Mouse (Mus musculus) myocyte (in vitro differentiated cells): ENCODE results near the gene Agfg2. TPM values are rescaled to one million over a fixed set of nuclear protein-coding genes. Genes with fewer than 3 reads are reported as not detected.

Experiments used
- H3K27me3 ChIP-seq: one replicate; pipeline ENCODE4 v1.6.1; 2011; ENCODE audit not compliant: control insufficient read depth, insufficient read depth, insufficient read length
- H3K36me3 ChIP-seq: one replicate; pipeline ENCODE4 v1.6.1; 2011; ENCODE audit not compliant: control insufficient read depth, insufficient read depth
- H3K4me2 ChIP-seq: one replicate; pipeline ENCODE4 v1.6.1; 2011; ENCODE audit warnings: low read depth, control low read depth
- H3K4me3 ChIP-seq: one replicate; pipeline ENCODE4 v1.5.1; 2011; ENCODE audit warnings: mild to moderate bottlenecking, control low read depth, moderate library complexity
- H3K79me2 ChIP-seq: one replicate; pipeline ENCODE4 v1.6.1; 2011; ENCODE audit not compliant: control insufficient read depth, insufficient read depth
- H3ac ChIP-seq: one replicate; pipeline ENCODE4 v1.6.1; 2011; ENCODE audit not compliant: control insufficient read depth, insufficient read length
- CEBPB ChIP-seq: IDR thresholded peaks from 2 replicates; pipeline ENCODE4 v1.6.1; 2011; ENCODE audit warnings: mild to moderate bottlenecking, moderate library complexity; ENCODE audit not compliant: poor library complexity, insufficient read depth, severe bottlenecking
- E2F4 ChIP-seq: IDR thresholded peaks from one replicate; pipeline ENCODE4 v1.6.1; 2011; ENCODE audit warnings: mild to moderate bottlenecking, control low read depth, moderate library complexity; ENCODE audit not compliant: insufficient read depth
- MAX ChIP-seq: IDR thresholded peaks from one replicate; pipeline ENCODE4 v1.6.1; 2011; ENCODE audit warnings: low read depth, mild to moderate bottlenecking, control low read depth
- MYOD1 ChIP-seq, 3 experiments: IDR thresholded peaks; one replicate each; pipeline ENCODE4 v1.6.1; 2011; ENCODE audit warnings: control low read depth in 2 of 3, low read depth in 2 of 3, mild to moderate bottlenecking in 2 of 3, moderate library complexity in 1 of 3; ENCODE audit not compliant: insufficient read length in 2 of 3, control insufficient read depth in 1 of 3
- MYOG ChIP-seq, 3 experiments: IDR thresholded peaks; one replicate each; pipeline ENCODE4 v1.6.1; 2011; ENCODE audit warnings: control low read depth in 2 of 3, low read depth in 2 of 3, mild to moderate bottlenecking in 2 of 3; ENCODE audit not compliant: insufficient read length in 2 of 3, control insufficient read depth in 1 of 3, insufficient read depth in 1 of 3
- POLR2A ChIP-seq: IDR thresholded peaks from one replicate; pipeline ENCODE4 v1.6.1; 2011; ENCODE audit warnings: low read depth, mild to moderate bottlenecking, control low read depth, moderate library complexity; ENCODE audit not compliant: insufficient read length
- POLR2AphosphoS2 ChIP-seq: IDR thresholded peaks from one replicate; pipeline ENCODE4 v1.6.1; 2011; ENCODE audit warnings: low read depth, control low read depth; ENCODE audit not compliant: insufficient read length
- REST ChIP-seq: IDR thresholded peaks from one replicate; pipeline ENCODE4 v1.6.1; 2011; ENCODE audit warnings: mild to moderate bottlenecking, control low read depth, moderate library complexity; ENCODE audit not compliant: insufficient read depth, insufficient read length
- SRF ChIP-seq: IDR thresholded peaks from one replicate; pipeline ENCODE4 v1.6.1; 2011; ENCODE audit warnings: low read depth; ENCODE audit not compliant: control insufficient read depth, insufficient read length
- TCF12 ChIP-seq: IDR thresholded peaks from one replicate; pipeline ENCODE4 v1.6.1; 2011; ENCODE audit warnings: mild to moderate bottlenecking, control low read depth; ENCODE audit not compliant: poor library complexity, insufficient read depth, severe bottlenecking
- TCF3 ChIP-seq: IDR thresholded peaks from one replicate; pipeline ENCODE4 v1.6.1; 2011; ENCODE audit warnings: low read depth, control low read depth; ENCODE audit not compliant: insufficient read length
- USF1 ChIP-seq: IDR thresholded peaks from one replicate; pipeline ENCODE4 v1.6.1; 2011; ENCODE audit warnings: low read depth, mild to moderate bottlenecking, control low read depth, moderate library complexity
- polyA plus RNA-seq: library from polyadenylated mRNA; unstranded; fragments of >200 nt; fragmentation: generic; extraction: Trizol; gene quantifications from one replicate; pipeline ENCODE4 v1.2.1, GENCODE M21; 2012; ENCODE audit warnings: missing spikeins

The Agfg2 gene
- polyA plus RNA-seq, 1 experiment: 8.7 TPM

GRCm38 (mm10) chr5:137649251-137649650 is 35.3 kb downstream of the Agfg2 start:
- TF ChIP-seq CEBPB (no peak), MYOG (IDR thresholded peaks at IDR 0.05; ENCODE audit: control insufficient read depth in 1 of 3, insufficient read depth in 1 of 3, insufficient read length in 2 of 3, low read depth in 2 of 3) (no peak)
- Histone ChIP-seq H3ac (no peak overlapping the region), H3K4me2 (no peak overlapping the region), H3K4me3 (no peak overlapping the region), H3K79me2 (no peaks in the 10 kb centered on the region), H3K36me3 (no peaks in the 10 kb centered on the region), H3K27me3 (no peaks in the 10 kb centered on the region)

- Histone ChIP-seq H3K4me2 (no peak overlapping the region), H3K36me3 (no peaks in the 10 kb centered on the region), H3K79me2 (no peaks in the 10 kb centered on the region), H3ac (no peak overlapping the region), H3K4me3 (no peak overlapping the region), H3K27me3 (no peaks in the 10 kb centered on the region)
- TF ChIP-seq TCF3 (no peak), SRF (no peak), MAX (no peak), TCF12 (no peak), MYOG (IDR thresholded peaks at IDR 0.05; ENCODE audit: control insufficient read depth in 1 of 3, insufficient read depth in 1 of 3, insufficient read length in 2 of 3, low read depth in 2 of 3) (no peak), REST (no peak)
Observed at GRCm38 (mm10) chr5:137647827-137648601, 36.5 kb downstream of the Agfg2 start.

- no peaks in the 10 kb centered on the region for H3K79me2 ChIP-seq
- TF ChIP-seq MYOD1 (IDR thresholded peaks at IDR 0.05; ENCODE audit: control insufficient read depth in 1 of 3, insufficient read length in 2 of 3, low read depth in 2 of 3) (no peak), TCF12 (no peak)
- H3K4me3 ChIP-seq: no peak within 1 kb of the TSS
- no peak within 1 kb of the TSS for H3K4me2 ChIP-seq
- no peaks in the 10 kb centered on the region for H3K27me3 ChIP-seq
- H3ac ChIP-seq: no peak within 1 kb of the TSS
- no peaks in the 10 kb centered on the region for H3K36me3 ChIP-seq
Observed at GRCm38 (mm10) chr5:137645652-137646091, 38.9 kb downstream of the Agfg2 start, which contains the start of gene Irs3. Irs3 (minus strand) TSS chr5:137645714.

- no peaks in the 10 kb centered on the region for H3K27me3 ChIP-seq
- peaks cover 2% of the 10 kb centered on the region for H3K36me3 ChIP-seq
- H3K4me3 ChIP-seq: no peak overlapping the region
- no peaks in the 10 kb centered on the region for H3K79me2 ChIP-seq
- no peak overlapping the region for H3ac ChIP-seq
- TF ChIP-seq TCF3: no peak
- no peak for TF ChIP-seq POLR2AphosphoS2
- TF ChIP-seq REST: no peak
- no peak for TF ChIP-seq SRF
- TF ChIP-seq MYOG (IDR thresholded peaks at IDR 0.05; ENCODE audit: control insufficient read depth in 1 of 3, insufficient read depth in 1 of 3, insufficient read length in 2 of 3, low read depth in 2 of 3): no peak
- TF ChIP-seq POLR2A: no peak
- TF ChIP-seq USF1: no peak
- TF ChIP-seq MYOD1 (IDR thresholded peaks at IDR 0.05; ENCODE audit: control insufficient read depth in 1 of 3, insufficient read length in 2 of 3, low read depth in 2 of 3): no peak
- H3K4me2 ChIP-seq: no peak overlapping the region
Observed at GRCm38 (mm10) chr5:137645091-137645651, 39.4 kb downstream of the Agfg2 start.

- Histone ChIP-seq H3K4me3 (no peak overlapping the region), H3K27me3 (no peaks in the 10 kb centered on the region), H3K36me3 (peaks cover 3% of the 10 kb centered on the region), H3K4me2 (no peak overlapping the region), H3ac (no peak overlapping the region), H3K79me2 (no peaks in the 10 kb centered on the region)
- TF ChIP-seq CEBPB (no peak), TCF3 (no peak), E2F4 (no peak), POLR2A (no peak), USF1 (no peak), SRF (no peak), TCF12 (no peak), REST (no peak), MAX (no peak), MYOG (IDR thresholded peaks at IDR 0.05; ENCODE audit: control insufficient read depth in 1 of 3, insufficient read depth in 1 of 3, insufficient read length in 2 of 3, low read depth in 2 of 3) (no peak), POLR2AphosphoS2 (no peak), MYOD1 (IDR thresholded peaks at IDR 0.05; ENCODE audit: control insufficient read depth in 1 of 3, insufficient read length in 2 of 3, low read depth in 2 of 3) (no peak)
Observed at GRCm38 (mm10) chr5:137644484-137644883, 40.0 kb downstream of the Agfg2 start.
